Mouse (Mus musculus) layer of hippocampus, postnatal 14 days (tissue): Measurements from ENCODE around the gene Sirpa. TPM values are rescaled to one million over a fixed set of nuclear protein-coding genes. Genes with fewer than 3 reads are reported as not detected.

ENCODE experiments used
- DNase-seq, 2 experiments: peaks; one replicate each; pipeline ENCODE4 v3.0.0; 2021 to 2022; ENCODE audit warnings: low spot score in 2 of 2, mixed read lengths in 1 of 2
- total RNA-seq, 2 experiments: library from RNA; stranded (reverse); gene quantifications; 2 replicates each; pipeline ENCODE4 v1.2.3; 2021

Gene Sirpa
- total RNA-seq, 2 experiments from 2014 or later = 255 to 279 TPM

DNA sequence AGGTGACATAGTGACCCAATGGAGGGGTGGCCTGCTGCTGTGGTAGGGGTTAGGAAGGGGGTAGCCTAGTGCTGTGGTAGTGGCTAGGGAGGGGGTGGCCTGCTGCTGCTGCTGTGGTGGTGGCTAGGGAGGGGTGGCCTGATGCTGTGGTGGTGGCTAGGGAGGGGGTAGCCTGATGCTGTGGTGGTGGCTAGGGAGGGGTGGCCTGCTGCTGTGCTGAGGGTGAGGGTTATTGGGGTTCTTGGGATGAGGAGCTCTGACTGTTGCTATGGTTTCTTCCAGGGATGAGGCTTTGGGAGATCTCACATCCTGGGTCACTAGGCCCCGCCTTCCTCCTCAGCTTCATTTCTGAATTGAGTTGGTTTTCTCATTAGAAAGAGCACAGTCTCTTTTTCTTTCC lies 10.9 kb downstream of the Sirpa start:
- no peak for DNase-seq

DNA sequence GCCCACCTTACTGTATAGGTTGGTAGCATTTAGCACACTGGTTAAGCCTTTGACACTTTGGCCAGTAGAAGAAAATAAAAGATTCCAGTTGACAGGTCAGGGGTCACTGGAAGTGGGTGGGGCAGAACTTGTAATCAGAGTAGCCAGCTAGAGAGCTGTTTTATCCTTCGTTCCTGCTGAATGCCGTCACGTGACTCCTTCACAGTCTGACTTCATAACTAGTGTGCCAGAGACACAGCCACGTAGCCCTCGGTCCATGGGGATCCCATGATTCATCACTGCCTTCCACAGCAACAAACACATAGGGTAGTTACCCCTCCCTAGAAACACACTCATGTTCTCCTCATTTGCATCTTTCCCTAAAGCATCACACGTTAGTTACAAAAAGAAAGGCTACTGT lies 11.4 kb downstream of the Sirpa start:
- DNase-seq = no peak

DNA sequence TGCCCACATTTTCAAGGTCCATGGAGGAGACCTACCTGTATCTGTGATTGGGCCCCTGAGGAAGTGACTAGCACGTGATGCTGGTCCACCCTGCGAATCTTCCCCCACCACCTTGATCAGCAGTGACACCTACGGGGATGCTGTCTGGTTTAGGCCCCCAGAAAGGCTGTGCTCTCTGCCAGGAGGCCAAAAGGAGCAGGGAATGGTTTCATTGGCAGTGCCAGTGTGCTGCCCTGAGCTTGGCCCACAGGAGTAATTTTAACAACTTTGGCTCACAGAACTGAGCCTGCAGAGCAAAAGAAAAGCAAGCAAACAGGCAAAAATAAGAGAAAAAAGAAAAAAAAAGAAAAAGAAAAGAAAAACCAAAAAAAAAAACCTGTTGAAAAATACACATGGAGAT lies 13.2 kb downstream of the Sirpa start:
- DNase-seq = no peak

DNA sequence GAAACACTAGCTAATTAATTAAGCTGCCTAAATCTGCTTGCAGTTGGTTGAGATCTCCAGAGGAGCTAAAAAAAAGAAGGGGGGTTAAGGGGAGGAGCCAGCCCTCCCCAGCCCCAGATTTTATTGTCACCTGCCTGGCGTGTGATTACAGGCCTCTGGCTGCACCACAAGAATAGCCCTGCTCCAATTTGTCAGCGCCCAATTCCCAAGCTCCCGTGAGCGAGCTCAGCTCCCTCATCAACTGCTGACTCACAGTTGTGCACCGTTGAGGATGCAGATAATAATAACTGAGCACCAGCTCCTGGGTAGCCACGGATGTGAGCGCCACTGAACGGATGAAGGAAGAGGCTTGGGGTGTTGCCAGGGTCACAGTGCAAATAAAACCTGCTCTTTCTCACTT lies 13.6 kb downstream of the Sirpa start:
- no peak for DNase-seq

DNA sequence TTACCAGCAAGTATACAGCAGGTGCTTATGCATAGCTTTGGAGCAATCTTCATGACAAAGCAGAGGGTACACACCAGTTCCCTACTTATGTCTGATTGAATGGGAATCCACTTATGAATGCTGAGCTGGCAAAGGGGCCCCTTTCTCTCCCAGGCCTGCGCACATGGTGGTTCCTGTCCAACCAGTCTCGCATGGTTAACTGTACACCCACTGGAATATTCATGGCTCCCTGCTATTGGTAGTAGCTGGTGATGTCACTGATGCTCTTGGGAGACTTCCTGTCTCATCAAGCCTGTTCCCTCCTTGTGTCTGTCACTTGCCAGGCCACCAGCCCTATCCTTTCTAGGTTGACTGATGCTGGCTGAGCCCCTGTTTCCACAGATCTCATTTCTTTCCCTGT lies 14.3 kb downstream of the Sirpa start:
- DNase-seq = no peak

DNA sequence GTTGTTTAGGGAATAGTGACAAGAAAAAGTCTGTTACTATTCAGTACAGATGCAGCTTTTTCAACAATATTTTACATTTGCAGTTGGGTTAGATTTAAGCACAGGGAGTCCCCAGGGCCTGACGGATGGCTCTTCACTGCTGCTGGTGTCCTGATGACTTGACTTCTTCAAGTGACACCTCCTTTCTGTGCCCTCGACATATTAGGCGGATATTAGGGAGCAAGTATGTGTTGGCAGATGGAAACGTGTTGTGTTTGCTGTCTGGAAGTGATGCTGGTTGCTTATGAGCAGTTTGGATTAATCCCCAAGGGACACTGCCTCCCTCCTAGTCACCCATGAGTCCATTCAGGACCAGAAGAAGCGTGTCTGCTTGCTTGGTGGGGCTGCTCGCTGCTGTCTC lies 21.3 kb downstream of the Sirpa start:
- no peak for DNase-seq

DNA sequence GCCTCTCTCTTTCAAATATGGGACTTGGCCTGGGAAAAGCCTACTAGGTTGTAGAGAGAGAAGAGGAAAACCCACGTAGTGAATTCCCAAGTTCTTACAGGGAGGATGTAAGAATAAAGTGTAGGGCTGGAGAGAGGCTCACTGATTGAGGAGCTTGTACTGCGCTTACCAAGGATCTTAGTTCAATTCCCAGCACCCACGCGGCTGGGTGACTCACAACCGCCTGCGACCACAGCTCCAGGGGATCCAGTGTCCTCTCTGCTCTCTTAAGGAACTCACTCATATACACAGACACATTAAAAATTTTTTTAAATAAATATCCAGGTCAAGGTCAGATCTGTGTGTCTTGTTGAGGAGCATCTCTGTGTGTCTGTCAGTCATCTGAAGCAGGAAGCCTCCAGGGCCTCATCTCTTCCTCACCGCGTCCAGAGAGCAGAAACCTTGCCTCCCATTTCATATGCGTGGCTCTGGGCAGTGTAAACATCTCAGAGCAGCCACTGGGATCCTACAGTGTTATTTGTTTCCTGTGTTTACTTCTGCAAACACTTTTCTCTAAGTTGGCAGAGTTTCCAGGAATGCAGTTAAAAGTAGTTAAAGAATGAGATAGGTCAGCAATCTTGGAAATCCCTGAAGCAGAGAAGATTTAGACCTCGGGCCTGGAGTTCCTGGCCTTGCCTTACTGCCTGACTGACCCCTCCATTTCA lies 22.0 kb downstream of the Sirpa start:
- DNase-seq = no peak

DNA sequence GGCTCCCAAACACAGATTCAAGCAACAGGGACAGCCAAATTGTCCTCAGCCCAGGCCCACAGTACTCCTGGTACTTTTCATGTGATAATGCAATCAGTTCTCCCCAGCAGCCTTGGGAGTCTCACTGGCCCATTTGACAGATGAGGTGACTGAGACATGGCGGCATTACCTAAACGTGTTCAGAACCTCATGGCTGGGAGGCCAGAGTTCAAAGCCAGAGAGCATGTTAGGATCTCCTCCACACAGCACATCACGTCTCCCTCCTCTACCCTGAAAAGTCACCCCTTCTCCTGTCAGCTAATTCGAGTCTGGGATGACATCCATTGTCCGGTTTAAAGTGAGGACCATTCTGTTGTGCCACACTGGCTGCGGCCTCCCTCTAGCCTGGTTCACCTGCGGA lies 27.5 kb downstream of the Sirpa start:
- DNase-seq = no peak

DNA sequence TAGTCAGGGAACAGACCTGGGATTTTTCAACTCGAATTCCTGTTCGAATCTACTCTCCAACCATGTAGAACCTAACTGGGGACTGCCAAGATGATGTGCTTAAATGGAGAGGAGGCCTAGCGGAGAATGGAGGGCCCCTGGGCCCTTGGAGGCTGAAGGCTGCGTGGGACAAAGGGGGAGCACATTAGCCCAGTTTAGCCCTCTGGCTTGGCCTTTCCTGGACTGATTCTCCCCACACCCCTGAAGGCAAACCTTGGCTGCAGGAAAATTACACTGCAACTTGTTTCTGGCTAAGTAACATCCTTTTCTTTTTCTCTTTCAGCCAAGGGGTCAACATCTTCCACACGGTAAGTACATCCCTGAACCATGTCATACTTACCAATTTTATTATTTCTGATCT lies 28.2 kb downstream of the Sirpa start:
- DNase-seq = peak in 1 of 2 experiments; percentile 1

DNA sequence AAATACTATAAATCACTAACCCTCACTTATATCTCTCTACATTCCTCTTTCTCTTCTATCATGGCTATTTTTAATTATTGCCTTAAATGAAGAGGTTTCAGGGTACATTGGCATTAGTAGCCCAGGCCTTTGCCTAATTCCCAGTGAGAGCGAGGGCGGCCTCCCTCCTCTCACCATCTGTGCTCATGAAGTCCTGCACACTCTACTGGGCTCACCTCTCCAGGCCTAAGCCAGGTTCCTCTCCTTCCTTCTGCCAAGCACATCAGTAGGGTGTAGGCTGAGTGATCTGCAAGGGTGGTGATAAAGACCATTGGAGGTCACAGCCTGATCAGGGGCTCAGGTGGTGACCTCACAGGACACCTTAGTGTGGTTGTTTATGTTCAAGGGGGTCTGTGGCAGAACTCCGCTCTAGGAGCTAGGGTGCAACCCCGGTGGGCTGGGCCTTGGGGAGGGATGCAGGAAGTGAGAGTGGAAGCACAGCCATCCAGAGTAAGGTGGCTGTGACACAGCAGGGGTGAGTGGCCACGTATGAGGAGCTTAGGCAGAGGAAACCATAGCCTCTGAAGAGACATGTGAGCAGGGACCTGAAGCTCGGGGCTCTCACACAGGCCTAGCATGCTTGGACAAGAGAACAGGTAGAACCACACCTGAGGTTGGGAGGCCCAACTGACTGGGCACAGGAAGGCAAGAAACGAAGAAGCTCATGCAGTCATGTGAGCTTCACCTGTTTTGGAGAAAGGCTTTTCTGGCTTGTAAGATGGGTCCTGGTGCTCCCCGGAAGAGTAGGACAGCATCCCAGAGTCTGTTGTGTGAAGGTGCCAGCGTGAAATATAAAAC lies 29.2 kb downstream of the Sirpa start:
- DNase-seq = peak in 1 of 2 experiments; percentile 1

DNA sequence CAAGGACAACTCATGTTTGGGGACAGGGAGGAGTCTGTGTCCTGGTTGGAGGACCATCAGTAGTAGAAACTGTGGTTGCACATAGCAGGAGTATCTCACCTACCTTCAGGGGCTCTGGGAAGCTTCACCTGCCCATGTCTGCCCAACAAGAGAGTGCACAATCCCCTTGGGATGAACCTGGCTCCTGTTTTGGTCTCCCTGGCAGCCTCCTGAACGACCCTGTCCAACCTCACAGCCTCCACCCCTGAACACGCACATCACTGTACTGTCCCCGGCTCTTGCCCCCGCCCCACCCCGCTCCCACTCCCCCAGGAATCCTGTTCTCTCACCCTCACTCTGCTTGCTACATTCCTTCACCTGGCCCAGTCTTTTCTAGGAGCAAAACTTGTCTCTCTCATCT lies 30.3 kb downstream of the Sirpa start:
- DNase-seq = no peak

DNA sequence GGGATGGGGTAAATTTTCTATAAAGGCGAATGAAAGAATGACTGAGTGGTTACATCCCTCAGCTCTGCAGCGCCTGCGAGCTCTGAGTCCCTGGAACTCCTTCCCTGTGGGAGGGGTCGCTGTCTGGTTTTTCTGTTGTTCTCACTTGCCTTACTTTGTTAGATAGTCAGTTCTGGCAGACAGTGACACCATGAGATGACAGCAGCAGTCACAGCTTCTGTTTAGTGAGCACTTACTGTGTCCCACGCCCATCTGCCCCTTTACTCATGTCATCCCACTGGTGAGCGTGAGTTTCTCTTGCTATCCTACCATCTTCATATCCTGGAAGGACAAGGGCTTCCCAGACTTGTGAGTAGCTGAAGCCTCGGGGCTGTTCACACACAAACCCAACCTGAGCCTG lies 31.1 kb downstream of the Sirpa start:
- peak in 1 of 2 experiments; percentile 82 for DNase-seq

DNA sequence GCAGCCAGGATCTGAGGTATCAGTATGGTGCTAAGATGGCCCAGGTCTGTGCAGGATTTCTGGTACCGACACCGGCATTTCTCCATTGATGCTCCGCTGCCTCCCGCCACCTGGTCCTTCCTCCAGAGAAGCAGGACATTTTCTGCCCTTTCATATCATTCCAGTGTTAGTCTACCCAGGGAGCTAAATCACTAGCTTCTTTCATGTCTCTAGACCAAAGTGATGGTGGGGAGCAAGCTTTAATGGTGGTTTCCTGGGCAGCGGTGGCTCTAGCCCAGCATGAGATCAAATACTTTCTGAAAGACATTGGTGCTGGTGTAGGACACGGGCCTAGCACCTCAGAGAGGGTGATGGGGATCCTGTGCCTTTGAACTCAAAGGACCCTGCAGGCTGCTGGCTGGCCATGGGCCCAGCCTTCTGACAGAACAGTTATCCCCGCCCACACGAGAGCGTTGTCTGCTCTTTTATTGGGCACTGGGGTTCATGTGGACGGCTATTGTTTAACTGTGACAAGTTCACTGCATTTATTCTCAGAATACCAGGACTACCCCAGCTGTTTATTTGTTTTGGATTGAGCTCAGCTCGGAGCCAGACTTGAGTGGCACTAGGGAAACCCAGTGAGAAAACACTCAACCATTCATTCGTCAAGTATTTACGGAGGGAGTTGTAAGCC lies 31.7 kb downstream of the Sirpa start:
- DNase-seq = no peak

DNA sequence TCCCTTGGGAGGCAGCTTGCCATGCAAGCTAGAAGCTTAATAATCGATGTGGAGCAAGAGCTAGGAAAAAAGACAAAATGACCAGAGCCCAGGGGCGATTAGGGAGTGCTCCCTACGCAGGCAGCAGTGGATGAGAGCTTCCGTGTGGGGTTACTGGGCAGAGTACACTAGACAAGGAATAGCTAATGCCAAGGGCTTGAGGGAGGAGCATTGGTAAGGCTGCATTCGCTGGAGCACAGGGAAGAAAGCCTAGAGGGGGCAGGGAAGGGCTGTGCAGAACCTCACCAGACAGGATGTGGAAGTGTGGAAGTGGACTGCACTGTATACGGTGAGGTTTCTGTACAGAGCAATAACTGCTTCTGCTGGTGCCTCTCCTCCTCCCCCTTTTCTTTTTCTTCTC lies 32.3 kb downstream of the Sirpa start:
- no peak for DNase-seq

DNA sequence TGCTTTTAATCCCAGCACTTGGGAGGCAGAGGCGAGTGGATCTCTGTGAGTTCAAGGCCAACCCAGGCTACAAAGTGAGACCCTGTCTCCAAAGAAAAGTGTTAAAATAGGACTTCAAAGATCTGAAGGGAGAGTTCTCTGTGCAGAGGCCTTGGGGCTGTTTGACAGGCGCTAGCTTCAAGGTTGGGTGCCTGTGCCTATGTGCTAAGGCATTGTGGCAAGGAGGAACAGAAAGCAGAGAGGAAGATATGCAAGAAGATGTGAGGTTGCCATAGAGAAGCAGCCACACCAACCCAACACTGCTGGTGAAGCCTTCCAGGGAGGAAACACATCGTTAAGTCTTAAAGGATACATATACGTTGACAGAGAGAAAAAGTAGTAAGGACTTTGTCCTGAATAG lies 33.2 kb downstream of the Sirpa start:
- no peak for DNase-seq

DNA sequence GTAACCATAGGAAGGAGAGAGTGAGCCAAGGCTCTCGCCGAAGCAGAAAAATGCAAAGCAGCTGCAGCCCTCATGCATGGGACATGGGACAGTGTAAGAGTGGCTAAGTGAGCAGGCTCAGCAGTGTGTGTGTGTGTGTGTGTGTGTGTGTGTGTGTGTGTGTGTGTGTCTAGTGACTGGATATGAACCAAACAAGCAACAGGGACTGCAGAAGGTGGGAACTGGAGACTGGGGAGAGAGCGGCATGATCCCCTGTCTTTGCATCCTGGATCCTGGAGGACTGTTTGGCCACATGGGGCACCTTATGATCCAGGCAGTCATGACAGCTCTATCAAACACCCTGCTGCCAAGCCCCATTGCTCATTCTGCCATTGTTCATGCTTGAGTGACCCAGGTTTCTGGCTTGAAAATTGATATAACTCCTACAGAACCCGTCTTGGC lies 34.0 kb downstream of the Sirpa start:
- DNase-seq = no peak

DNA sequence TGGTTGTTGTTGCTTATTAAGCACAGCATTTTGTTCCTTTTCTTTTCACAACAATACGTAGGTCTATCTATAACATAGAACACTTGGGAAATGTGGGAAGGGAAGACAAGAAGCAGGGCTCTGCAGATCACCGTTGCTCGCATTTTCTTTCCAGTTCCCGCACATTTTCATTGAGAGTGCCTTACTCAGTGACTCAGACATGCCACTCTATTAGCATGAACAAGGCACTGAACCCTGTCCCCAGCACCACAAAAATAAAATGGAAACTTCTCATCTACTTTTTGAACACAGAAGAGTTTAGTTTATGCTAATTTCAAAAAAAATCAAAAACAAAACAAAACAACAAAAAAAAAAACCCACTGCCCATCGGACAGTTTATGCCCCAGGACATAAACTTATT lies 34.5 kb downstream of the Sirpa start:
- no peak for DNase-seq

DNA sequence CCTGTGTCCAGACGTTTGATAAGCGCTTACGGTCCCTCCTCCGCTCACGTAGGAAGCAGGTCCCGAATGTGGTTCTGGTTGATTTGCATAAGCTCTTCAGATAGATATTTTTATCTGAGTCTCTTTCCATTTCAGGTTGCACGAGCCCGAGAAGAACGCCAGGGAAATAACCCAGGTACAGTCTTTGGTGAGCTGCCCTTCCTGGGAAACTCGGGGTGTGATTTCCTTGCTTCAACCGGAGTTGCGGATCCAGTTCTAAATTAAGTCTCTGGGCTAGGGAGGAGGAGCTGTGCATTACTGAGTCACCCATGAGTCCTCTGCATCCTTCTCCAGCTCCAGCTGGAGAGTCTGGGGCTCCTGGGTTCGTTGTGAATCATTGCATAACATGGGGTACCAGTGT lies 35.2 kb downstream of the Sirpa start:
- no peak for DNase-seq

DNA sequence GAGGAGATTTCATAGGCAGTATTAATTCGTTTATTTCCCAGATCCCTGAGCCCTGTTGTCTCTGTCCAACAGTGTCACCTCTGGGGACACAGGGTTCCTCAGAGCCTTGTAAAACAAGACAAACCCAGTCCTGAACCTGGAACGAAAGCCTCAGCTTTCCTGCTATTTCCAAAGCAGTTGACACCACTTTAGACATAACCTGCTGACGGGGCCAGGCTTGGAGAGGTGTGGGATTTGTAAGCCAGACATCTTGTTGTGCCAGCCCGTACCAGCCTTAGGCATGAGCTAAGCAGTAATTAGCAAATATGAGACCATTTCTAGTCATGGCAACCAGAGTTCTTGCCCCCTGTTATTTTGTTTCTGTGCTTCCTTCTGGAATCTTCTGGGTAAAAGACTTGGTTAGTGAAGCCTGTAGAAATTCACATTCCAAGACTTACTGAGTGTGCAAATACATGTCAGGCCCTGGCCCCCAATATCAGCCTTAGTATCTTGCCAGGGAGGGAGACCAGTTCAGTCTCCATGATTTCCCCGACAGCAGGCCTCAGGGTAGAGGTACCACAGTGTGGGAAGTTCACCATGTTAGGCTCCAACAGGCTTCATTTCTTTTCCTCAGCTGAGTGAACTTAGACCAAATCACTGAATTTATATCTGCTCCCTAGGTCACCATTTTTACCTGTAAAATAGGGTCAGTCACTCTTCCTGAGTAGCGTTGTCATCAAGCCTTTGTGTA lies 36.0 kb downstream of the Sirpa start:
- no peak for DNase-seq

DNA sequence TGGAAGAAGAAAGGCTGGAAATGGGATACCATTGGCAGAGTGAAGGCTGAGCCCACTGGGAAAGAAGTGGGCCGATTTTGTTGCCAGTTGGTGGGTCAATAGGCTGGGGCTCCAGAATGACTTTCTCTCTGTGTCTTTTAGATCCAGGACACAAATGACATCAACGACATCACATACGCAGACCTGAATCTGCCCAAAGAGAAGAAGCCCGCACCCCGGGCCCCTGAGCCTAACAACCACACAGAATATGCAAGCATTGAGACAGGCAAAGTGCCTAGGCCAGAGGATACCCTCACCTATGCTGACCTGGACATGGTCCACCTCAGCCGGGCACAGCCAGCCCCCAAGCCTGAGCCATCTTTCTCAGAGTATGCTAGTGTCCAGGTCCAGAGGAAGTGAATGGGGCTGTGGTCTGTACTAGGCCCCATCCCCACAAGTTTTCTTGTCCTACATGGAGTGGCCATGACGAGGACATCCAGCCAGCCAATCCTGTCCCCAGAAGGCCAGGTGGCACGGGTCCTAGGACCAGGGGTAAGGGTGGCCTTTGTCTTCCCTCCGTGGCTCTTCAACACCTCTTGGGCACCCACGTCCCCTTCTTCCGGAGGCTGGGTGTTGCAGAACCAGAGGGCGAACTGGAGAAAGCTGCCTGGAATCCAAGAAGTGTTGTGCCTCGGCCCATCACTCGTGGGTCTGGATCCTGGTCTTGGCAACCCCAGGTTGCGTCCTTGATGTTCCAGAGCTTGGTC lies 37.3 kb downstream of the Sirpa start:
- DNase-seq = no peak

DNA sequence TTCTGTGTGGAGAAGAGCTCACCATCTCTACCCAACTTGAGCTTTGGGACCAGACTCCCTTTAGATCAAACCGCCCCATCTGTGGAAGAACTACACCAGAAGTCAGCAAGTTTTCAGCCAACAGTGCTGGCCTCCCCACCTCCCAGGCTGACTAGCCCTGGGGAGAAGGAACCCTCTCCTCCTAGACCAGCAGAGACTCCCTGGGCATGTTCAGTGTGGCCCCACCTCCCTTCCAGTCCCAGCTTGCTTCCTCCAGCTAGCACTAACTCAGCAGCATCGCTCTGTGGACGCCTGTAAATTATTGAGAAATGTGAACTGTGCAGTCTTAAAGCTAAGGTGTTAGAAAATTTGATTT lies 37.9 kb downstream of the Sirpa start:
- no peak for DNase-seq
